Mouse (Mus musculus): ENCODE results near the gene Clca3a1. TPM values are rescaled to one million over a fixed set of nuclear protein-coding genes. Genes with fewer than 3 reads are reported as not detected.

Gene Clca3a1
- polyA plus RNA-seq (2017; shearing (Covaris generic)), result not detected

DNA sequence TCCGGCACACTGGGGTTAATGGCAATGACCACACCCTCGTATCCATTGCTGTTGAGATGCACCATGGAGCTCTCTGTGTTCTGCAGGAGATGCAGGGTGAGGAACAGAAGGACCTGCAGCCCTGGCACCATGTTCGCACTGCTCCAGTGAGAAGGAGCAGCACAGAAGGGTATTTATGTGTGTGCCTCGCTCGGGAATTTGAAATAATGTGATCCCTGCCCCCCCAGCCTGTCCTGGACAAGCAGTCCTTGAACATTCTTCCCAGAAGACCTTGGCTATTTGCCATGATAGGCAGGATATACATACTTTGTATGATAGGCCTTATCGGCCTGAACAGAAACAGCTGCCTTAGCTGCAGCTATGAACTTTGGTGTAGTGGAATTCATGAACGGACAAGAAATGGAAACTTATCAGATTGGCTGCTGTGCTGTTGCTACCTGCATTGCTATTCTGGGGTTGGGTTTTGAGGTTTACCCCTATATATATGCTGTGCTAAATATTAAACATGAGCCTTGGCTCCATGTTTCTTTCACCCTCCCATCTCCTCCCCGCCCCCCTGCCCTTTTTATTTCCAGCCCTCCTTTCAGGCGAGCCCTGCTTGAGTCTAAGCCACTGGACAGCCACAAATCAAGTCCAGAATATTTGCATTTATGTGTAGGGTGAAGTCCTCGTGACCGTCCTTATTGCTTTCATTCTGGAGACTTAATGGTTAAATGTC lies at the start of gene Clca3a1:
TSS of gene Clca3a1 (minus strand) at position 386 of the 718 bp plus-strand sequence.

DNA sequence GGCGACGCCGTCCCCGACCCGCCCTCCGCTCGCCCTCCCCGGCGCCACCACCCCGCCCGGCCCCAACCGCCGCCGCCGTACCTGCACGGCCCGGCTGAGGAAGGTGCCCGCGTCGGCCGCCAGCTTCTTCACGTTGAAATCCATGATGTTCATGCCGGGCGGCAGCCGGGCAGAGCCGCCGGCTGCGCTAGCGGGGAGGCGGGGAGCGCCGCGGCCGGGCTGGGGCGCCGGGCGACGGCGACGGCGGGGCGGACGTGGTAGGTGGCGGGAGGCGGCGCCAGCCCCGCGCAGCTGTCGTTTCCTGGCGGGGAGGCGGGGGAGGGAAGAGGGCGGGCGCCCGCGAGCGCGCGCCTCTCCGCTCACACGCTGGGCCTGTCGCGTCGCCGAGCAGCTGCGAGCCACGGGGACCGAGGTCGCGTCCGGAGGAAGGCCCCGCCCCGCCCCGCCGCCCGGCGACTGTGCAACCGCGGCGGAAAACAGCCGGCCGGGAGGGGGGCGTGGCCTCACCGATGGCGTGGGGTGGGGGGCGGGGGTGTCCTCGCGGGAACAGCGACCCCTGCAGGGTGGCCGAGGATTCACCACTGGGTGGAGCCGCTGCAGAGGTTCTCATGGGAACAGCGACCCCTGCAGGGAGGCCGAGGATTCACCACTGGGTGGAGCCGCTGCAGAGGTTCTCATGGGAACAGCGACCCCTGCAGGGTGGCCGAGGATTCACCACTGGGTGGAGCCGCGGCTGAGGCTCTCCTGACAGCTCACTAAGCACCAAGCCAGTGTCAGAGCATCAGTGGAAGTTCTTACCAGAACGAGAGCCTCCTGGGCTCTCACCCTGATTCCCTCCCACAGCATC lies 40.7 kb downstream of the Clca3a1 start, which contains the start of gene Sh3glb1:
TSS of gene Sh3glb1 (minus strand) at position 435 of the 847 bp plus-strand sequence.

Other genes starting within 250 kb of the Clca3a1 start
- gene Hs2st1, start 190.8 kb downstream of the Clca3a1 start, polyA plus RNA-seq (2017; shearing (Covaris generic)), result 1.9 TPM
- 428 TPM for gene Selenof, start 190.7 kb downstream of the Clca3a1 start, polyA plus RNA-seq (2017; shearing (Covaris generic))
- 69.7 TPM for gene Sh3glb1, start 40.6 kb downstream of the Clca3a1 start, polyA plus RNA-seq (2017; shearing (Covaris generic))
- not detected for gene Clca3a2, start 58.5 kb upstream of the Clca3a1 start, polyA plus RNA-seq (2017; shearing (Covaris generic))
- not detected for gene Clca3b, start 88.4 kb upstream of the Clca3a1 start, polyA plus RNA-seq (2017; shearing (Covaris generic))
- gene Clca4b, start 171.6 kb upstream of the Clca3a1 start, polyA plus RNA-seq (2017; shearing (Covaris generic)), result not detected
- not detected for gene Clca4a, start 214.1 kb upstream of the Clca3a1 start, polyA plus RNA-seq (2017; shearing (Covaris generic))

All from activated CD4-positive, CD25-positive, alpha-beta regulatory T cell, adult 9 weeks (primary cell).